Mouse (Mus musculus): ENCODE results near the gene Olfr10. TPM values are rescaled to one million over a fixed set of nuclear protein-coding genes. Genes with fewer than 3 reads are reported as not detected.
"Not testable (repeated sequence)": the region's sequence is repeated elsewhere in the genome, so short reads cannot be mapped to it uniquely, and the experiment has no call there.

The Olfr10 gene
- polyA plus RNA-seq, 1 experiment from 2014 or later, result not detected

DNA sequence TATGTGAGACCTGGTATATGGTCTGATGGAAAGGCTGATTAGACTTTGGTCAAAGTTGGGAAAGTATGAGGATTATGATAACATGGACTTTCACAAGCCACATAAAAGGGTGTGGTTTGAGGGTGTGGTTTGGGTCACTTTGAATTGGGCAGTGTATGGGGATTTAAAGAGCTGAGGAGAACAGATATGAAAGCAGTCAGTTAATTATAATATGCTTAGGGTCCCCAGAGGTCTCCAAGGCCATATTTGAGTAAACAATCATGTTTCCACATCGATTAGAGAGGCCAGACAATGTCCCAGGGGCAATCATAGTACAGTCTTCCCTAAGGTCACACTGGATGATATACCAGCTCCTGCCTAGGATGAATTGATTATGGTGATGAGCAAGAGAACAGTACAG lies 19.6 kb upstream of the Olfr10 start, which contains the start of gene Olfr1392:
Gene Olfr1392, plus strand, starts transcription at position 301 of the 400 bp plus-strand sequence.
- H3K4me2 ChIP-seq (ENCODE audit: low read length); ATAC-seq; H3K9ac ChIP-seq (ENCODE audit: low read depth, low read length); H3K9me3 ChIP-seq (ENCODE audit: control insufficient read depth, low read length); H3K4me1 ChIP-seq (ENCODE audit: control insufficient read depth, insufficient read depth, low read depth, low read length); H3K36me3 ChIP-seq (ENCODE audit: control insufficient read depth, insufficient read depth, low read length); H3K4me3 ChIP-seq (ENCODE audit: low read length); H3K27me3 ChIP-seq (replicated peaks; ENCODE audit: control insufficient read depth, insufficient read depth, low read length); H3K27ac ChIP-seq (ENCODE audit: low read depth, low read length): not testable (repeated sequence)
- WGBS, result 67% methylated on average over 1 of the region's 1 CpGs

GRCm38 (mm10) chr11:49287251-49287650 lies 17.3 kb upstream of the Olfr10 start:
- no peaks in the 10 kb centered on the region for H3K36me3 ChIP-seq (ENCODE audit: control insufficient read depth, insufficient read depth, low read length)
- ATAC-seq, result no peak
- 88% methylated on average over 2 of the region's 2 CpGs for WGBS

GRCm38 (mm10) chr11:49292777-49293176 lies 11.8 kb upstream of the Olfr10 start:
- no peak overlapping the region for H3K27ac ChIP-seq (ENCODE audit: low read depth, low read length)
- WGBS, result 49% methylated on average over 3 of the region's 3 CpGs
- H3K4me3 ChIP-seq (ENCODE audit: low read length), result no peak overlapping the region
- ATAC-seq, result no peak
- no peak overlapping the region for H3K9ac ChIP-seq (ENCODE audit: low read depth, low read length)
- H3K36me3 ChIP-seq (ENCODE audit: control insufficient read depth, insufficient read depth, low read length), result no peaks in the 10 kb centered on the region
- no peaks in the 10 kb centered on the region for H3K4me1 ChIP-seq (ENCODE audit: control insufficient read depth, insufficient read depth, low read depth, low read length)
- no peaks in the 10 kb centered on the region for H3K27me3 ChIP-seq (replicated peaks; ENCODE audit: control insufficient read depth, insufficient read depth, low read length)
- H3K4me2 ChIP-seq (ENCODE audit: low read length), result no peak overlapping the region
- no peaks in the 10 kb centered on the region for H3K9me3 ChIP-seq (ENCODE audit: control insufficient read depth, low read length)

More at GRCm38 (mm10) chr11:49287251-49287650, 17.3 kb upstream of the Olfr10 start:
- Histone ChIP-seq H3K4me3 (ENCODE audit: low read length) (no peak overlapping the region), H3K27me3 (replicated peaks; ENCODE audit: control insufficient read depth, insufficient read depth, low read length) (no peaks in the 10 kb centered on the region), H3K9me3 (ENCODE audit: control insufficient read depth, low read length) (peaks cover 2% of the 10 kb centered on the region), H3K4me1 (ENCODE audit: control insufficient read depth, insufficient read depth, low read depth, low read length) (no peaks in the 10 kb centered on the region), H3K9ac (ENCODE audit: low read depth, low read length) (no peak overlapping the region), H3K4me2 (ENCODE audit: low read length) (no peak overlapping the region), H3K27ac (ENCODE audit: low read depth, low read length) (no peak overlapping the region)

DNA sequence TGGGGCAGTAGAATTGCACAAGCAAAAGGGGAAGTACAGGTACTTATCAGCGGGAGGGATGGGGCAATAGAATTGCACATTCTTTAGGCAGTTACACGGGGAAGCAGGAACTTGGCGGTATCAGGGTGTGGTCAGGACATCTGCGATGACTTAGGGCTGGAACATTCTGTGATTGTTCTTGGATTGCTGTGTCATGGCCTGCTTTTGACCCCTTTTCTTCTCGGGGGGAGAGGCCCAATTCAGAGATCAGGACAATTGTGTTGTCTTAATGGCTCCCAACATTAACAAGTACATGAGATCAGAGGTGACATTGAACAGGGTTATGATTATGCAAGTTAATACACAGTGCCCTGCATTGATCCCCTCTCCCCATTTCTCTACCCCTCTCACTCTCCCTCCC lies 4.0 kb downstream of the Olfr10 start:
- not testable (repeated sequence) for H3K4me2 ChIP-seq (ENCODE audit: low read length); H3K4me3 ChIP-seq (ENCODE audit: low read length); H3K27me3 ChIP-seq (replicated peaks; ENCODE audit: control insufficient read depth, insufficient read depth, low read length); ATAC-seq; H3K4me1 ChIP-seq (ENCODE audit: control insufficient read depth, insufficient read depth, low read depth, low read length); H3K36me3 ChIP-seq (ENCODE audit: control insufficient read depth, insufficient read depth, low read length); H3K9me3 ChIP-seq (ENCODE audit: control insufficient read depth, low read length); H3K9ac ChIP-seq (ENCODE audit: low read depth, low read length); H3K27ac ChIP-seq (ENCODE audit: low read depth, low read length)
- WGBS, result 82% methylated on average over 5 of the region's 5 CpGs

DNA sequence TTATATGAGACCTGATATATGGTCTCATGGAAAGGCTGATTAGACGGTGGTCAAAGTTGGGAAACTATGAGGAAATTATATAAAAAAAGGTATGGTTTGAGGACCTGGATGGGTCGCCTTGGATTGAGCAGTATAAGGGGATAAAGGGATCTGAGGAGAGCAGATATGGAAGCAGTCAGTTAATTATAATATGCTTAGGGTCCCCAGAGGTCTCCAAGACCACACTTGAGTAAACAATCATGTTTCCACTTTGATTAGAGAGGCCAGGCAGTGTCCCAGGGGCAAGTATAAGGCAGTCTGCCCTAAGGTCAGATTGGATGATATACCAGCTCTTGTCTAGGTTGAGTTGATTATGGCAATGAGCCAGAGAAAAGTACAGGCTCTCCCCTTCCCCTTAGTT lies 17.9 kb downstream of the Olfr10 start, which contains the start of gene Olfr1391:
Gene Olfr1391, plus strand, starts transcription at position 301 of the 400 bp plus-strand sequence.
- Histone ChIP-seq H3K4me3 (ENCODE audit: low read length) (no peak within 1 kb of the TSS), H3K9me3 (ENCODE audit: control insufficient read depth, low read length) (no peaks in the 10 kb centered on the region), H3K36me3 (ENCODE audit: control insufficient read depth, insufficient read depth, low read length) (no peaks in the 10 kb centered on the region), H3K27ac (ENCODE audit: low read depth, low read length) (no peak within 1 kb of the TSS), H3K9ac (ENCODE audit: low read depth, low read length) (no peak within 1 kb of the TSS), H3K27me3 (replicated peaks; ENCODE audit: control insufficient read depth, insufficient read depth, low read length) (no peaks in the 10 kb centered on the region), H3K4me2 (ENCODE audit: low read length) (no peak within 1 kb of the TSS), H3K4me1 (ENCODE audit: control insufficient read depth, insufficient read depth, low read depth, low read length) (no peaks in the 10 kb centered on the region)
- 83% methylated on average over 2 of the region's 2 CpGs for WGBS
- no peak for ATAC-seq

- Histone ChIP-seq H3K9me3 (ENCODE audit: control insufficient read depth, low read length) (no peaks in the 10 kb centered on the region), H3K36me3 (ENCODE audit: control insufficient read depth, insufficient read depth, low read length) (no peaks in the 10 kb centered on the region), H3K27me3 (replicated peaks; ENCODE audit: control insufficient read depth, insufficient read depth, low read length) (no peaks in the 10 kb centered on the region), H3K9ac (ENCODE audit: low read depth, low read length) (no peak overlapping the region), H3K27ac (ENCODE audit: low read depth, low read length) (no peak overlapping the region), H3K4me2 (ENCODE audit: low read length) (no peak overlapping the region), H3K4me1 (ENCODE audit: control insufficient read depth, insufficient read depth, low read depth, low read length) (no peaks in the 10 kb centered on the region), H3K4me3 (ENCODE audit: low read length) (no peak overlapping the region)
- ATAC-seq, result no peak
- WGBS, result 83% methylated on average over 3 of the region's 3 CpGs
These were observed 22.2 kb downstream of the Olfr10 start for GRCm38 (mm10) chr11:49326726-49327125.

- Histone ChIP-seq H3K9me3 (ENCODE audit: control insufficient read depth, low read length) (no peaks in the 10 kb centered on the region), H3K27me3 (replicated peaks; ENCODE audit: control insufficient read depth, insufficient read depth, low read length) (no peaks in the 10 kb centered on the region), H3K4me2 (ENCODE audit: low read length) (no peak overlapping the region), H3K9ac (ENCODE audit: low read depth, low read length) (no peak overlapping the region), H3K27ac (ENCODE audit: low read depth, low read length) (no peak overlapping the region), H3K4me3 (ENCODE audit: low read length) (no peak overlapping the region), H3K36me3 (ENCODE audit: control insufficient read depth, insufficient read depth, low read length) (no peaks in the 10 kb centered on the region), H3K4me1 (ENCODE audit: control insufficient read depth, insufficient read depth, low read depth, low read length) (no peaks in the 10 kb centered on the region)
- ATAC-seq, result no peak
- WGBS, result 77% methylated on average over 1 of the region's 1 CpGs
These were observed 25.1 kb downstream of the Olfr10 start for GRCm38 (mm10) chr11:49329686-49330085.

- no peaks in the 10 kb centered on the region for H3K9me3 ChIP-seq (ENCODE audit: control insufficient read depth, low read length)
- no peak for ATAC-seq
- 92% methylated on average over 1 of the region's 1 CpGs for WGBS
These were observed 30.3 kb downstream of the Olfr10 start, which contains the start of gene Olfr1390 for GRCm38 (mm10) chr11:49334888-49335287. Gene Olfr1390, plus strand, starts transcription at chr11:49335188.

DNA sequence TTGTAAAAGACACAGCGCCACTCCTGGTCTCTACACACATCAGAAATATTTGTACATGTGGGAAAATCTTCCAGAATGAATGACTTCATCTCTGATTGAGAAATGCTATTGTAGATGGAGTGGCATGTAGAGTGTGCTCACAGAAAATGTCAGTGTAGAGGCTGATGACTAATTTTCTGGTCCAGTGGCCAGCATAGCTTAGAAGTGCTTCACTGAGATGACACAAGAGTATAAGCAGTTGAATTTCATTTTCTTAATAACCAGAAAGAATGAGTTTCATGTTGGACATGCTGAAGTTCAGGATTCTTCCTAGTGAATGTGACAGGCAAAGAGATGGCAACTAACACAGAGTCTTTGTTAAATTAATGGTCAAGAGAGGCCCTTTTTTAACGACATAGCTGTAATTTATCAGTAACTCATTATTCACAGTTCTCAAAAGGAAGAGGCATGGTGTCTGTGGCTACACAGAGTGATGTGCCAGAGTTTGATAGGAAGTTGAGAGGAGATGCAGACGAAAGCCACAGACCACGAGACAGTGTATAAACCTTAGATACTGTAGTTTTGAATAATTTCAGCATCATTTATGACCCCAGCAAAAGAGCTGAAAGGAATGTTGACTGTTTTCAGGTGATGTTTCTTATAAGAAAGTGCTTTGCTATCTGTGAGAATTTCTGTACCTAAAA lies 32.8 kb downstream of the Olfr10 start:
- ATAC-seq, result no peak
- H3K27me3 ChIP-seq (replicated peaks; ENCODE audit: control insufficient read depth, insufficient read depth, low read length), result no peaks in the 10 kb centered on the region
- WGBS, result 74% methylated on average over 4 of the region's 4 CpGs

More at GRCm38 (mm10) chr11:49334888-49335287, 30.3 kb downstream of the Olfr10 start, which contains the start of gene Olfr1390:
- Histone ChIP-seq H3K36me3 (ENCODE audit: control insufficient read depth, insufficient read depth, low read length) (no peaks in the 10 kb centered on the region), H3K27me3 (replicated peaks; ENCODE audit: control insufficient read depth, insufficient read depth, low read length) (no peaks in the 10 kb centered on the region), H3K4me2 (ENCODE audit: low read length) (no peak within 1 kb of the TSS), H3K9ac (ENCODE audit: low read depth, low read length) (no peak within 1 kb of the TSS), H3K4me1 (ENCODE audit: control insufficient read depth, insufficient read depth, low read depth, low read length) (no peaks in the 10 kb centered on the region), H3K27ac (ENCODE audit: low read depth, low read length) (no peak within 1 kb of the TSS), H3K4me3 (ENCODE audit: low read length) (no peak within 1 kb of the TSS)

More for the DNA sequence above, 32.8 kb downstream of the Olfr10 start:
- Histone ChIP-seq H3K9ac (ENCODE audit: low read depth, low read length) (no peak overlapping the region), H3K4me1 (ENCODE audit: control insufficient read depth, insufficient read depth, low read depth, low read length) (no peaks in the 10 kb centered on the region), H3K9me3 (ENCODE audit: control insufficient read depth, low read length) (no peaks in the 10 kb centered on the region), H3K4me3 (ENCODE audit: low read length) (no peak overlapping the region), H3K4me2 (ENCODE audit: low read length) (no peak overlapping the region), H3K36me3 (ENCODE audit: control insufficient read depth, insufficient read depth, low read length) (no peaks in the 10 kb centered on the region), H3K27ac (ENCODE audit: low read depth, low read length) (no peak overlapping the region)
